Mouse (Mus musculus): Measurements from ENCODE around the gene Creb3l1. TPM values are rescaled to one million over a fixed set of nuclear protein-coding genes. Genes with fewer than 3 reads are reported as not detected.

The Creb3l1 gene
- polyA plus RNA-seq, 1 experiment, result 10.9 TPM

DNA sequence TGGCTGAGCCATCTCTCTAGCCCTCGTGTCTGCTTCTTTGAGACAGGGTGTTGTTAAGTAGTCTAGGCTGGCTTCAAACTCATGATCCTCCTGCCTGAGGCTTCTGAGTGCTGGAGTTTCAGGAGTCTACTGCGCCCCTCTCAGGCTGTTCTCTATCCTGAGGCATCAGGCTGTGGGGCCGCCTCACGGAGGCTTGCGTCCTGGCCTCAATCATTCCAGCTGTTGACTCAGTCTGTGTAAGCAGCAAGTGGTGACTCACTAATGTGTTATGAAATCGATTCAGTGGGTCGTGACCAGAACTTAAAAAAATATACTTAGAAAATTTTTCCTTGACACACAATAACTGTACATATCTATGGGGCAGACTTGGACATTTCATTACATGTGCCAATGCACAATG, 19.7 kb downstream of the Creb3l1 start:
- no peaks in the 10 kb centered on the region for H3K36me3 ChIP-seq (ENCODE audit: control insufficient read depth, insufficient read depth, low read length, poor library complexity, severe bottlenecking)
- TF ChIP-seq CTCF (IDR thresholded peaks at IDR 0.05; ENCODE audit: low read depth, low read length) (no peak), EP300 (IDR thresholded peaks at IDR 0.05; ENCODE audit: insufficient read depth, low read depth, low read length) (no peak), POLR2A (IDR thresholded peaks at IDR 0.05; ENCODE audit: insufficient read depth, low read length) (no peak)
- no peak overlapping the region for H3K4me3 ChIP-seq (ENCODE audit: low read depth, low read length)
- no peak overlapping the region for H3K27ac ChIP-seq (ENCODE audit: insufficient read depth, low read length)
- H3K4me1 ChIP-seq (ENCODE audit: control insufficient read depth, insufficient read depth, low read length), result no peaks in the 10 kb centered on the region
- H3K27me3 ChIP-seq (ENCODE audit: control insufficient read depth, insufficient read depth, low read length, poor library complexity, severe bottlenecking), result no peaks in the 10 kb centered on the region
- H3K9ac ChIP-seq (ENCODE audit: low read depth, poor library complexity, severe bottlenecking), result no peak overlapping the region
- H3K9me3 ChIP-seq (replicated peaks; ENCODE audit: control insufficient read depth, insufficient read depth, low read length, poor library complexity, severe bottlenecking), result no peaks in the 10 kb centered on the region

DNA sequence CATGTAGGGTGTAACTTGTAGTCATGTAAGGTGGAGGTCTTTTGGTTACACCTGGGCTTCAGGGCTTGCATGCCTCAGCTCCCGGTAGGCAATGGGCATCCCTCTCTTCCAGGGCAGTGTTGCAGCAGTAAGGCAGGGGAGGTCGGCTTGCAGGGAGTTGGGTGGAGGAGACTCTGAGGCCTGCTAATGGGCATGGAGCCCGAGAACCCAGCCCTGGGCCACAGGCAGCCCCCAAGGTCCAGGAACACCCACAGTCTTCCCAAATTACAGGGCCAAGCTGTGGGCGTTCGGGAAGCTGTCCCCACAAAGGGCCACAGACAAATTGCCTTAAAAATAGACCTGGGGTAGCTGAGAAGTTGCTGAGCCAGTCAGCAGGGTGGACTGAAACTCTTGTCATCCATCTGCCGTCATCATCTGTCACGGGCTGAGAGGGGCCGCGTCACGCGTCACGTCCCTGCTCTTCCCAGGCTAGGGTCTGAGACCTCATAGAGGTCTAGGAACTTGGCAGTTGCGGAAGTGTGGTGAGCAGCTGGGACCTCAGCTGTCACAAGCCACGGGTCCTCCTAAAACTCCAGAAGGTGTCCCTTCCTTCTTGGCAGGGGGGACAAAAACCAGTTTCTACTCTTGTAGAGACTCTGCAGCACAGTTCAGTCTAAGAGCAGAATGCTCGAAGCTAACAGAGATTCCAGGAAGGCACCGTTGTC, 26.2 kb downstream of the Creb3l1 start:
- TF ChIP-seq EP300 (IDR thresholded peaks at IDR 0.05; ENCODE audit: insufficient read depth, low read depth, low read length) (no peak), CTCF (IDR thresholded peaks at IDR 0.05; ENCODE audit: low read depth, low read length) (no peak), POLR2A (IDR thresholded peaks at IDR 0.05; ENCODE audit: insufficient read depth, low read length) (no peak)
- Histone ChIP-seq H3K4me1 (ENCODE audit: control insufficient read depth, insufficient read depth, low read length) (no peaks in the 10 kb centered on the region), H3K9ac (ENCODE audit: low read depth, poor library complexity, severe bottlenecking) (no peak overlapping the region), H3K9me3 (replicated peaks; ENCODE audit: control insufficient read depth, insufficient read depth, low read length, poor library complexity, severe bottlenecking) (no peaks in the 10 kb centered on the region), H3K4me3 (ENCODE audit: low read depth, low read length) (no peak overlapping the region), H3K27me3 (ENCODE audit: control insufficient read depth, insufficient read depth, low read length, poor library complexity, severe bottlenecking) (no peaks in the 10 kb centered on the region), H3K27ac (ENCODE audit: insufficient read depth, low read length) (no peak overlapping the region), H3K36me3 (ENCODE audit: control insufficient read depth, insufficient read depth, low read length, poor library complexity, severe bottlenecking) (no peaks in the 10 kb centered on the region)

DNA sequence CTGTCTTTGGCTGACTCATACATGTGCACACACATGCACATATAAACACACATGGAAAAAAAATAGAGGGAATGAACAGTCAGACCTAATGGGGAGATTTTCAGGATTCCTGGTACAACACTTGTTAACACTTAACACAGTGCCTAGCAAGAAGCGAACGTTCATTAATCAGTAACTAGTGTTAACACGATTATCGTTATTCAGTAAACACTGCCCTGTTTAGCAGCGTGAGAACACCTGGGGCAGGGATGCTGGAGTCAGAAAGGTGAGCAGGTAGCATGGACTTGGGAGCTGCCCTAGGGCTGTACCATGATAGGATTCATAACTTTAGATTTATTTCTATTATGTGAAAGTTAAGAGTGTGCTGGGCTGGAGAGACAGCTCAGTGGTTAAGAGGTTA, 28.3 kb downstream of the Creb3l1 start:
- no peaks in the 10 kb centered on the region for H3K9me3 ChIP-seq (replicated peaks; ENCODE audit: control insufficient read depth, insufficient read depth, low read length, poor library complexity, severe bottlenecking)
- no peak overlapping the region for H3K4me3 ChIP-seq (ENCODE audit: low read depth, low read length)
- no peaks in the 10 kb centered on the region for H3K27me3 ChIP-seq (ENCODE audit: control insufficient read depth, insufficient read depth, low read length, poor library complexity, severe bottlenecking)
- H3K4me1 ChIP-seq (ENCODE audit: control insufficient read depth, insufficient read depth, low read length), result no peaks in the 10 kb centered on the region
- no peak overlapping the region for H3K9ac ChIP-seq (ENCODE audit: low read depth, poor library complexity, severe bottlenecking)
- TF ChIP-seq EP300 (IDR thresholded peaks at IDR 0.05; ENCODE audit: insufficient read depth, low read depth, low read length) (no peak), POLR2A (IDR thresholded peaks at IDR 0.05; ENCODE audit: insufficient read depth, low read length) (no peak), CTCF (IDR thresholded peaks at IDR 0.05; ENCODE audit: low read depth, low read length) (no peak)
- no peak overlapping the region for H3K27ac ChIP-seq (ENCODE audit: insufficient read depth, low read length)
- no peaks in the 10 kb centered on the region for H3K36me3 ChIP-seq (ENCODE audit: control insufficient read depth, insufficient read depth, low read length, poor library complexity, severe bottlenecking)

DNA sequence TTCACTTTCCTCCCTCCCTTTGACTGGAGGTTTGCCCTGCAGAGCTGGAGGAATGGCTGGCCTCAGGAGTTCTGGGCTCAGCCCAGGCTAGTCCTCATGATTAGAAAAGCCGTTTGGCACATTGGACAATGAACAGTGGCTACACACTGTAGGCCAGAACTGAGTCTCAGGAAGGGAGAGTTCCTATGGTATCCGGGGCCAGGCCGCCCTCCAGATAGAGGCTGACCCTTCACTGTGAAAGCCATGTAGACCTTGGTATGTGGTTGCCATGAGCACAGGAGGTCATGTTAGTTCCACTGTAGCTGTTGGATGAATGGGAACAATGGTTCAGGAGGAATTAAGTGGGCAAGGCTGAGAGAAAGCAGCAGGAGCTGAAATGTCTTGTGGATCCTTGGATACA, 30.9 kb downstream of the Creb3l1 start:
- Histone ChIP-seq H3K9me3 (replicated peaks; ENCODE audit: control insufficient read depth, insufficient read depth, low read length, poor library complexity, severe bottlenecking) (no peaks in the 10 kb centered on the region), H3K36me3 (ENCODE audit: control insufficient read depth, insufficient read depth, low read length, poor library complexity, severe bottlenecking) (no peaks in the 10 kb centered on the region), H3K27ac (ENCODE audit: insufficient read depth, low read length) (no peak overlapping the region), H3K4me1 (ENCODE audit: control insufficient read depth, insufficient read depth, low read length) (no peaks in the 10 kb centered on the region), H3K27me3 (ENCODE audit: control insufficient read depth, insufficient read depth, low read length, poor library complexity, severe bottlenecking) (no peaks in the 10 kb centered on the region), H3K9ac (ENCODE audit: low read depth, poor library complexity, severe bottlenecking) (no peak overlapping the region), H3K4me3 (ENCODE audit: low read depth, low read length) (no peak overlapping the region)
- TF ChIP-seq EP300 (IDR thresholded peaks at IDR 0.05; ENCODE audit: insufficient read depth, low read depth, low read length) (no peak), POLR2A (IDR thresholded peaks at IDR 0.05; ENCODE audit: insufficient read depth, low read length) (no peak), CTCF (IDR thresholded peaks at IDR 0.05; ENCODE audit: low read depth, low read length) (no peak)

GRCm38 (mm10) chr2:91989750-91990149, 34.6 kb downstream of the Creb3l1 start:
- Histone ChIP-seq H3K36me3 (ENCODE audit: control insufficient read depth, insufficient read depth, low read length, poor library complexity, severe bottlenecking) (no peaks in the 10 kb centered on the region), H3K9ac (ENCODE audit: low read depth, poor library complexity, severe bottlenecking) (no peak overlapping the region), H3K27me3 (ENCODE audit: control insufficient read depth, insufficient read depth, low read length, poor library complexity, severe bottlenecking) (no peaks in the 10 kb centered on the region), H3K4me1 (ENCODE audit: control insufficient read depth, insufficient read depth, low read length) (peaks cover 3% of the 10 kb centered on the region), H3K4me3 (ENCODE audit: low read depth, low read length) (no peak overlapping the region), H3K9me3 (replicated peaks; ENCODE audit: control insufficient read depth, insufficient read depth, low read length, poor library complexity, severe bottlenecking) (no peaks in the 10 kb centered on the region), H3K27ac (ENCODE audit: insufficient read depth, low read length) (no peak overlapping the region)
- no peak for TF ChIP-seq EP300 (IDR thresholded peaks at IDR 0.05; ENCODE audit: insufficient read depth, low read depth, low read length)
- TF ChIP-seq CTCF (IDR thresholded peaks at IDR 0.05; ENCODE audit: low read depth, low read length), result peak; percentile 39

GRCm38 (mm10) chr2:91987542-91987941, 36.8 kb downstream of the Creb3l1 start:
- H3K4me3 ChIP-seq (ENCODE audit: low read depth, low read length), result no peak overlapping the region
- no peak overlapping the region for H3K27ac ChIP-seq (ENCODE audit: insufficient read depth, low read length)
- TF ChIP-seq POLR2A (IDR thresholded peaks at IDR 0.05; ENCODE audit: insufficient read depth, low read length), result no peak
- TF ChIP-seq CTCF (IDR thresholded peaks at IDR 0.05; ENCODE audit: low read depth, low read length), result peak; percentile 71
- H3K9me3 ChIP-seq (replicated peaks; ENCODE audit: control insufficient read depth, insufficient read depth, low read length, poor library complexity, severe bottlenecking), result no peaks in the 10 kb centered on the region
- peaks cover 3% of the 10 kb centered on the region for H3K4me1 ChIP-seq (ENCODE audit: control insufficient read depth, insufficient read depth, low read length)
- no peaks in the 10 kb centered on the region for H3K27me3 ChIP-seq (ENCODE audit: control insufficient read depth, insufficient read depth, low read length, poor library complexity, severe bottlenecking)
- H3K9ac ChIP-seq (ENCODE audit: low read depth, poor library complexity, severe bottlenecking), result no peak overlapping the region
- no peaks in the 10 kb centered on the region for H3K36me3 ChIP-seq (ENCODE audit: control insufficient read depth, insufficient read depth, low read length, poor library complexity, severe bottlenecking)
